Mouse (Mus musculus) hindbrain, embryonic 14.5 days (tissue): ENCODE data around the gene Defb25. TPM values are rescaled to one million over a fixed set of nuclear protein-coding genes. Genes with fewer than 3 reads are reported as not detected.
"Not testable (repeated sequence)": the region's sequence is repeated elsewhere in the genome, so short reads cannot be mapped to it uniquely, and the experiment has no call there.

Source experiments
- ATAC-seq: fragments of 200-750 bp; cut with Nextera tagmentation; 2 replicates; pipeline ENCODE4 v1.8.0; 2017; ENCODE audit warnings: moderate number of reproducible peaks, mild to moderate bottlenecking, moderate TSS enrichment, moderate library complexity; ENCODE audit not compliant: low FRiP score
- DNase-seq: peaks from one replicate; pipeline ENCODE4 v3.0.0-alpha.2; 2015; ENCODE audit warnings: low spot score
- H3K27ac ChIP-seq: fragments of 300-500 bp; sonication (generic); 2 replicates; pipeline ENCODE4 v1.5.1; 2014; ENCODE audit warnings: mild to moderate bottlenecking, moderate library complexity
- H3K27me3 ChIP-seq: fragments of 300-500 bp; sonication (generic); 2 replicates; pipeline ENCODE4 v1.6.1; 2014; ENCODE audit warnings: mild to moderate bottlenecking, low read length, mixed read lengths; ENCODE audit not compliant: control insufficient read depth, insufficient read depth
- H3K36me3 ChIP-seq: fragments of 300-500 bp; sonication (generic); replicated peaks from 2 replicates; pipeline ENCODE4 v1.6.1; 2014; ENCODE audit not compliant: control insufficient read depth, insufficient read depth
- H3K4me1 ChIP-seq: fragments of 300-500 bp; sonication (generic); replicated peaks from 2 replicates; pipeline ENCODE4 v1.6.1; 2014; ENCODE audit warnings: antibody characterized with exemption, low read length, mixed read lengths; ENCODE audit not compliant: control insufficient read depth, insufficient read depth
- H3K4me2 ChIP-seq: fragments of 300-500 bp; sonication (generic); replicated peaks from 2 replicates; pipeline ENCODE4 v1.6.1; 2014; ENCODE audit warnings: mild to moderate bottlenecking, moderate library complexity
- H3K4me3 ChIP-seq: fragments of 300-500 bp; sonication (generic); replicated peaks from 2 replicates; pipeline ENCODE4 v1.5.1; 2014; ENCODE audit warnings: mild to moderate bottlenecking, low read length
- H3K9ac ChIP-seq: fragments of 300-500 bp; sonication (generic); 2 replicates; pipeline ENCODE4 v1.6.1; 2014
- H3K9me3 ChIP-seq: fragments of 300-500 bp; sonication (generic); 2 replicates; pipeline ENCODE4 v1.6.1; 2016; ENCODE audit warnings: low read length; ENCODE audit not compliant: control insufficient read depth
- WGBS: fragments of 180-500 bp; shearing (Covaris S2); extraction: QIAGEN DNeasy Blood & Tissue Kit; methylation state at CpG from one replicate; pipeline ENCODE4 v1.1.7; 2014; 5-methylcytosine and 5-hydroxymethylcytosine counted together
- polyA plus RNA-seq: library from polyadenylated mRNA; unstranded; fragments of >200 nt; fragmentation: Nextera tagmentation; extraction: Ambion mirVana; gene quantifications from 2 replicates; pipeline ENCODE4 v1.2.1, GENCODE M21; 2014

Defb25 gene
- polyA plus RNA-seq, result not detected in 2 replicates

- Histone ChIP-seq H3K36me3 (no peaks in the 10 kb centered on the region), H3K4me1 (peaks cover 4% of the 10 kb centered on the region), H3K27ac (no peak within 1 kb of the TSS), H3K4me2 (no peak within 1 kb of the TSS), H3K4me3 (no peak within 1 kb of the TSS), H3K27me3 (peaks cover 25% of the 10 kb centered on the region), H3K9ac (no peak within 1 kb of the TSS), H3K9me3 (no peaks in the 10 kb centered on the region)
- DNase-seq (no peak), ATAC-seq (no peak)
- 85% methylated on average over 7 of the region's 7 CpGs for WGBS
Observed at GRCm38 (mm10) chr2:152622953-152623352, at the start of gene Defb25. Gene Defb25, minus strand, starts transcription at chr2:152623053.

DNA sequence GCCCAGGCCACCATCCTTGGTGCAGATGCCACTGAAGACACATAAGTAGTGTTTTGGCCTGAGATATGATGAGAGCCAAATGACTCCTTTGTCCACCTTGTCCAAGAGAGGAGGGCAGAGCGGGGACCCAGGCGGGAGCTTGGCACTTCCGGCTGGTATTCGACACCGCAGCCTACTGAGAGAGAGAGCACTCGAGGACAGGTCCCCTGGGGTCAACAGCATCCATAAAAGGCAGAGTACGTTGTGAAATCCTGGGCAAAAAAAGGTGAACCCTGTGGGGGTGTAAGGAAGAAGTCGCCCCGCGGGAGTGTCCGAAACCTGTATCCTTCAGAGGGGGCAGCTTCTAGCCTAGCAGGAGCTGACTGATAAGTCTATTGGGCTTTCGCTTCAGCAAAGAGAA, 49.3 kb upstream of the Defb25 start:
- 82% methylated on average over 12 of the region's 12 CpGs for WGBS
- Histone ChIP-seq H3K36me3 (peaks cover 51% of the 10 kb centered on the region), H3K27ac (no peak overlapping the region), H3K4me3 (peak overlapping the region; percentile 95), H3K9me3 (no peaks in the 10 kb centered on the region), H3K27me3 (no peaks in the 10 kb centered on the region), H3K9ac (peak overlapping the region; percentile 98), H3K4me1 (peaks cover 31% of the 10 kb centered on the region), H3K4me2 (peak overlapping the region; percentile 78)
- DNase-seq (no peak), ATAC-seq (no peak)

DNA sequence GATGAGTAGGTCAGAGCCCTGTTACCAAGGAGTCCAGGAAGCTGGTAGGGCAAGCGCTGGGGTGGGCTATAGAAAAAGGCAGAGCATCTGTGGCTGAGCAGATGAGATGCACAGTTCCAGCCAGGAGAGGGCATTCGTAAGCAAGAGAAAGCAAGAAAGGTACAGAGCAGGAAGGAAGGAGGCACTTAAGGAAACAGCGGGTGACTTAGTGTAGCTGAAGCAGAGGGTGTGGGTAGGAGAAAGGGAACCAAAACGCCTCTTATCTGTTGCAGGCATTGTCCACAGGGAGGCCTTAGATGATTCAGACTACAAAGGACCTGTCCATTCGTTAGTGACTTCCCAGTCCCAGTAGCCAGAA, 48.8 kb upstream of the Defb25 start:
- H3K4me1 ChIP-seq, result peaks cover 31% of the 10 kb centered on the region
- H3K9ac ChIP-seq, result peak overlapping the region; percentile 98
- H3K36me3 ChIP-seq, result peaks cover 45% of the 10 kb centered on the region
- H3K4me2 ChIP-seq, result peak overlapping the region; percentile 78
- WGBS, result 28% methylated on average over 5 of the region's 5 CpGs
- DNase-seq (peak; percentile 62), ATAC-seq (peak; percentile 56; the same call in 1 of the 2 replicates)
- no peaks in the 10 kb centered on the region for H3K27me3 ChIP-seq
- peak overlapping the region; percentile 95 for H3K4me3 ChIP-seq
- no peaks in the 10 kb centered on the region for H3K9me3 ChIP-seq
- H3K27ac ChIP-seq, result peak overlapping the region; percentile 97; the same call in 1 of the 2 replicates

- Histone ChIP-seq H3K27me3 (no peaks in the 10 kb centered on the region), H3K4me1 (peaks cover 31% of the 10 kb centered on the region)
Observed at GRCm38 (mm10) chr2:152670983-152671641, 48.3 kb upstream of the Defb25 start.

GRCm38 (mm10) chr2:152669639-152670484, 47.0 kb upstream of the Defb25 start:
- peak overlapping the region; percentile 97 for H3K27ac ChIP-seq
- peak overlapping the region; percentile 95 for H3K4me3 ChIP-seq
- peaks cover 31% of the 10 kb centered on the region for H3K4me1 ChIP-seq
- H3K36me3 ChIP-seq, result peaks cover 28% of the 10 kb centered on the region
- no peaks in the 10 kb centered on the region for H3K9me3 ChIP-seq
- H3K4me2 ChIP-seq, result peak overlapping the region; percentile 78
- WGBS, result under 1% methylated on average over 45 of the region's 46 CpGs
- ATAC-seq, result peak; percentile 80
- peak overlapping the region; percentile 98 for H3K9ac ChIP-seq
- peak; percentile 54 for DNase-seq
- H3K27me3 ChIP-seq, result no peaks in the 10 kb centered on the region

More at GRCm38 (mm10) chr2:152670983-152671641, 48.3 kb upstream of the Defb25 start:
- Histone ChIP-seq H3K4me2 (peak overlapping the region; percentile 78), H3K36me3 (peaks cover 40% of the 10 kb centered on the region), H3K27ac (peak overlapping the region; percentile 97), H3K9ac (peak overlapping the region; percentile 98), H3K9me3 (no peaks in the 10 kb centered on the region), H3K4me3 (peak overlapping the region; percentile 95)
- 56% methylated on average over 9 of the region's 9 CpGs for WGBS
- no peak for DNase-seq
- ATAC-seq, result peak; percentile 13; the same call in 1 of the 2 replicates

GRCm38 (mm10) chr2:152669256-152669638, 46.4 kb upstream of the Defb25 start, which contains the start of gene H13:
Gene H13, plus strand, starts transcription at chr2:152669461.
- WGBS, result under 1% methylated on average over 35 of the region's 35 CpGs
- Histone ChIP-seq H3K27me3 (no peaks in the 10 kb centered on the region), H3K27ac (peak within 1 kb of the TSS; percentile 97)

GRCm38 (mm10) chr2:152666191-152666590, 43.3 kb upstream of the Defb25 start:
- not testable (repeated sequence) for DNase-seq, H3K4me3 ChIP-seq, H3K4me1 ChIP-seq, H3K27ac ChIP-seq, H3K36me3 ChIP-seq, H3K4me2 ChIP-seq, H3K9ac ChIP-seq, ATAC-seq, H3K27me3 ChIP-seq, H3K9me3 ChIP-seq
- WGBS, result 79% methylated on average over 3 of the region's 3 CpGs

More at GRCm38 (mm10) chr2:152669256-152669638, 46.4 kb upstream of the Defb25 start, which contains the start of gene H13:
- peak; percentile 98 for DNase-seq
- peak; percentile 82 for ATAC-seq
- no peaks in the 10 kb centered on the region for H3K9me3 ChIP-seq
- peak within 1 kb of the TSS; percentile 98 for H3K9ac ChIP-seq
- H3K4me2 ChIP-seq, result peak within 1 kb of the TSS; percentile 78
- H3K4me3 ChIP-seq, result peak within 1 kb of the TSS; percentile 95
- peaks cover 31% of the 10 kb centered on the region for H3K4me1 ChIP-seq
- H3K36me3 ChIP-seq, result peaks cover 21% of the 10 kb centered on the region

DNA sequence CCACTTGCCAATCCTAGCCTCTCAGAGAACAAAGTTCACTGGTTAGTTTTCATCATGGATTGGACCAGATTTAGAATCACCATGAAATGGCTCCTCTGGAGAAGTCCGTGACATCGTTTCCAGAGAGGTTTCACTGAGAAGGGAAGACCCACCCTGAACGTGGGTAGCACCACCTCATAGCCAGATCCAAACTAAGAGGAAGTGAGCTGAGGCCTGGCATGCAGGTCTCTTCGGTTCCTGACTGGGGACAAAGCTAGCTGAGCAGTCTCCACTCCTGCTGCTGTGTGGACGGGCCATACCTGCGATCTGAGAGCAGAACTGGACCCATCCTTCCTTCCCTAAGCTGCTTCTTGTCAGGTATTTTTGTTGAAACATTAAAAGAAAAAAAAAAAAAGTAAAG, 38.3 kb upstream of the Defb25 start:
- H3K36me3 ChIP-seq, result no peaks in the 10 kb centered on the region
- no peak for ATAC-seq
- no peak overlapping the region for H3K27ac ChIP-seq
- no peak overlapping the region for H3K4me2 ChIP-seq
- no peaks in the 10 kb centered on the region for H3K9me3 ChIP-seq
- DNase-seq, result no peak
- no peak overlapping the region for H3K9ac ChIP-seq
- no peaks in the 10 kb centered on the region for H3K4me1 ChIP-seq
- WGBS, result 84% methylated on average over 6 of the region's 6 CpGs
- H3K27me3 ChIP-seq, result no peaks in the 10 kb centered on the region
- no peak overlapping the region for H3K4me3 ChIP-seq

DNA sequence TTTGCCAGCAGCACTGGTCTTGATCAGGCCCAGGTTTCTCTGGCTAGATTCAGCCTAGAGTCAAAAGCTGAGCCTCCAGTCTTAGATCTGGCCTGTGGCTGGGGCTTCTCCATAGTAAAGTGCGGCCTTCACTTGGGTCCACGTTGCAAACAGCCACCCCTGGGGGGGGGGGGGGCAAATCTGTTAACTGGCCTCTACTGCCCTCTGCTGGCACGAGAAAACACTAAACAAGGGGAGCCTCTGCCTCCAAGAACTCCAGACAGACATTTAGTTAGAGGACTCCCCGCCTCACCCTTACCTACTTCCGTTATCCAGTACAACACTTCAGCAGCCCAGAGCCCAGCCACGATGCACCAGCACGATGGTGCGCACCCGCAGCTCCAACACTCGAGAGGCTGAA, 34.5 kb upstream of the Defb25 start:
- Histone ChIP-seq H3K4me2 (no peak overlapping the region), H3K36me3 (no peaks in the 10 kb centered on the region), H3K4me3 (no peak overlapping the region), H3K9me3 (no peaks in the 10 kb centered on the region), H3K27me3 (no peaks in the 10 kb centered on the region), H3K4me1 (peaks cover 16% of the 10 kb centered on the region), H3K9ac (no peak overlapping the region), H3K27ac (no peak overlapping the region)
- DNase-seq (no peak), ATAC-seq (no peak)
- 62% methylated on average over 10 of the region's 10 CpGs for WGBS
